Mouse (Mus musculus) hindbrain, postnatal 0 days (tissue): ENCODE measurements around the gene Tmem212. TPM values are rescaled to one million over a fixed set of nuclear protein-coding genes. Genes with fewer than 3 reads are reported as not detected.

Experiments used
- ATAC-seq: fragments of 200-750 bp; cut with Nextera tagmentation; 2 replicates; pipeline ENCODE4 v1.8.0; 2017; ENCODE audit warnings: mild to moderate bottlenecking, moderate TSS enrichment, moderate library complexity
- DNase-seq: peaks from one replicate; pipeline ENCODE4 v3.0.0-alpha.2; 2015; ENCODE audit warnings: low spot score
- H3K27ac ChIP-seq: fragments of 300-500 bp; sonication (generic); 2 replicates; pipeline ENCODE4 v1.5.1; 2014; ENCODE audit warnings: mild to moderate bottlenecking
- H3K27me3 ChIP-seq: fragments of 300-500 bp; sonication (generic); 2 replicates; pipeline ENCODE4 v1.6.1; 2014; ENCODE audit warnings: low read length, mixed read lengths; ENCODE audit not compliant: insufficient read depth
- H3K36me3 ChIP-seq: fragments of 300-500 bp; sonication (generic); 2 replicates; pipeline ENCODE4 v1.6.1; 2014; ENCODE audit warnings: low read length, mixed read lengths; ENCODE audit not compliant: insufficient read depth
- H3K4me1 ChIP-seq: fragments of 300-500 bp; sonication (generic); 2 replicates; pipeline ENCODE4 v1.6.1; 2014; ENCODE audit warnings: antibody characterized with exemption, low read length, mixed read lengths; ENCODE audit not compliant: insufficient read depth
- H3K4me2 ChIP-seq: fragments of 300-500 bp; sonication (generic); 2 replicates; pipeline ENCODE4 v1.6.1; 2014; ENCODE audit warnings: low read depth, mild to moderate bottlenecking, low read length, moderate library complexity, mixed read lengths
- H3K4me3 ChIP-seq: fragments of 300-500 bp; sonication (generic); 2 replicates; pipeline ENCODE4 v1.5.1; 2014; ENCODE audit warnings: low read length
- H3K9ac ChIP-seq: fragments of 300-500 bp; sonication (generic); replicated peaks from 2 replicates; pipeline ENCODE4 v1.6.1; 2014; ENCODE audit warnings: mild to moderate bottlenecking, low read length, moderate library complexity, mixed read lengths
- H3K9me3 ChIP-seq: fragments of 300-500 bp; sonication (generic); 2 replicates; pipeline ENCODE4 v1.6.1; 2016; ENCODE audit warnings: low read length, mixed read lengths
- CTCF ChIP-seq: IDR thresholded peaks from 2 replicates; pipeline ENCODE4 v1.5.1; 2016; ENCODE audit warnings: antibody characterized with exemption, control low read depth, low read depth
- WGBS: fragments of 180-500 bp; shearing (Covaris S2); extraction: QIAGEN DNeasy Blood & Tissue Kit; methylation state at CpG from one replicate; pipeline ENCODE4 v1.1.7; 2014; 5-methylcytosine and 5-hydroxymethylcytosine counted together
- polyA plus RNA-seq: library from polyadenylated mRNA; unstranded; fragments of >200 nt; fragmentation: Nextera tagmentation; extraction: Ambion mirVana; gene quantifications from 2 replicates; pipeline ENCODE4 v1.2.1, GENCODE M21; 2015
- total RNA-seq: library from RNA; depleted of rRNA; stranded (reverse); fragments of >200 nt; gene quantifications from 2 replicates; pipeline ENCODE4 v1.2.3, GENCODE M21; 2014

The Tmem212 gene
- total and polyA plus RNA-seq, 2 experiments from 2014 or later = 1.6 to 7.2 TPM

DNA sequence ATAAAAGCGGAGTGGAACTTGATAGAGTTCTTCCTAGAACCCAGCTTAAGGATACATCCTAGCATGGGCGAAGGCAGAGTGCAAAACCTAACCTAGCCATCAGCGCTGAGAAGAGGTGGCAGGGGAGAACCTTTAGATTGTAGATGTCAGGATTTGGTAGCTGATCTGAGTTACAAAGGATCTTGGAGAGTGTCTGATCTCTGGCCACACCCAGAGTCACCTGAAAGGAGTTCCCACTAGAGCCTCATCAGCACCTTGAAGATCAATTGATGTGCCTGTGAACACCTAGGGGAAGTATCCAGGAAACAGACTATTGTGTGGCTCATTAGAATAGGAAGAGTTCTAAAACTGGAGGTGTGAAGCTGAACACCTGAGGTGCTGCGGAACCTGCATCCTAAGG, 23.7 kb downstream of the Tmem212 start:
- Histone ChIP-seq H3K4me3 (no peak overlapping the region), H3K4me2 (no peak overlapping the region), H3K36me3 (no peaks in the 10 kb centered on the region), H3K9me3 (no peaks in the 10 kb centered on the region), H3K27me3 (no peaks in the 10 kb centered on the region), H3K4me1 (0 out of 2 replicates have a peak, but pooled peaks cover 3% of the 10 kb centered on the region), H3K9ac (no peak overlapping the region), H3K27ac (no peak overlapping the region)
- ATAC-seq = no peak
- DNase-seq = no peak
- no peak for TF ChIP-seq CTCF
- WGBS = 87% methylated on average over 4 of the region's 4 CpGs

DNA sequence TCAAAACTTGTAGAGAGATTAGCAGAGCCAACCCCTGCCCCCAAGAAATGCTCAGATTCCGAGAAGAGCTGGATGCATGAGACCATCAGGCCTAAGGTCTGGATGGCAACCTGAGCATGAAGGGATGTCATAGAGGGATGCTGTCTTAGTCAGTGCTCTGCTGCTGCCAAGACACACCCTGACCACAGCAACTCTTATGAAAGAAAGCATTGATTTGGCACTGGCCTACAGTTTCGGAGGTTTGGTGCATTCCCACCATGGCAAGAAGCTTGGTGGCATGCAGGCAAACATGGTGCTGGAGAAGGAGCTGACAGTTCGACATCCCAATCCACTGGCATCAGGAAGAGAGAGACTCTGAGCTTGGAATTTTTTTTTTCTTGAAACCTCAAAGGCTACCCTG, 24.3 kb downstream of the Tmem212 start:
- no peaks in the 10 kb centered on the region for H3K9me3 ChIP-seq
- no peak for DNase-seq
- no peak for TF ChIP-seq CTCF
- WGBS = 89% methylated on average over 3 of the region's 3 CpGs
- H3K36me3 ChIP-seq = no peaks in the 10 kb centered on the region
- H3K27me3 ChIP-seq = no peaks in the 10 kb centered on the region
- H3K4me3 ChIP-seq = no peak overlapping the region
- no peak for ATAC-seq
- H3K9ac ChIP-seq = no peak overlapping the region
- H3K4me1 ChIP-seq = 0 out of 2 replicates have a peak, but pooled peaks cover 3% of the 10 kb centered on the region
- no peak overlapping the region for H3K4me2 ChIP-seq
- H3K27ac ChIP-seq = no peak overlapping the region

- 89% methylated on average over 4 of the region's 4 CpGs for WGBS
- no peaks in the 10 kb centered on the region for H3K27me3 ChIP-seq
- H3K4me3 ChIP-seq = no peak overlapping the region
- no peak overlapping the region for H3K27ac ChIP-seq
- H3K36me3 ChIP-seq = no peaks in the 10 kb centered on the region
- ATAC-seq (no peak), DNase-seq (no peak)
- no peak overlapping the region for H3K4me2 ChIP-seq
- TF ChIP-seq CTCF = no peak
- no peaks in the 10 kb centered on the region for H3K9me3 ChIP-seq
- no peak overlapping the region for H3K9ac ChIP-seq
- H3K4me1 ChIP-seq = 0 out of 2 replicates have a peak, but pooled peaks cover 3% of the 10 kb centered on the region
Observed at GRCm38 (mm10) chr3:27871371-27871770, 24.8 kb downstream of the Tmem212 start.

DNA sequence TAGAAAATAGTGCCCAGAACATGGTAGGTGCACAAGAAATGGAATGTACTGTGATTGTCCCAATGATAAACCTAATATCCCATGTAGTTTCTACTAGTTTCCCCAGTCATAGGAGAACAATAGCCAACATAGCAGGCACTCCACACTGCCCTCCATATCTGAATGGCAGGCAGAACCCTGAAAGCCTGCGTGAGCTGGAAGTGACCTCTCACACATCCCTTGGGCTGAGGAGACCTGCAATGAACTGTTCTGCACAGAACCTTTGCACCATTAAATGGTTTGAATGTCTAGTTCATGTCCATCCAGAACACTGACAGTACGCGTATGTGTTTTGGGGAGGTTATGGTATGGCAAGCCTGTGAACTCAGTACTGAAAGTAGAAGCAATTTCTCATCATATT, 27.5 kb downstream of the Tmem212 start:
- DNase-seq = no peak
- no peak overlapping the region for H3K4me2 ChIP-seq
- no peak overlapping the region for H3K4me3 ChIP-seq
- no peak for TF ChIP-seq CTCF
- H3K9ac ChIP-seq = no peak overlapping the region
- H3K36me3 ChIP-seq = no peaks in the 10 kb centered on the region
- ATAC-seq = no peak
- no peaks in the 10 kb centered on the region for H3K9me3 ChIP-seq
- H3K27me3 ChIP-seq = no peaks in the 10 kb centered on the region
- H3K27ac ChIP-seq = no peak overlapping the region
- WGBS = 99% methylated on average over 3 of the region's 3 CpGs
- 0 out of 2 replicates have a peak, but pooled peaks cover 3% of the 10 kb centered on the region for H3K4me1 ChIP-seq

DNA sequence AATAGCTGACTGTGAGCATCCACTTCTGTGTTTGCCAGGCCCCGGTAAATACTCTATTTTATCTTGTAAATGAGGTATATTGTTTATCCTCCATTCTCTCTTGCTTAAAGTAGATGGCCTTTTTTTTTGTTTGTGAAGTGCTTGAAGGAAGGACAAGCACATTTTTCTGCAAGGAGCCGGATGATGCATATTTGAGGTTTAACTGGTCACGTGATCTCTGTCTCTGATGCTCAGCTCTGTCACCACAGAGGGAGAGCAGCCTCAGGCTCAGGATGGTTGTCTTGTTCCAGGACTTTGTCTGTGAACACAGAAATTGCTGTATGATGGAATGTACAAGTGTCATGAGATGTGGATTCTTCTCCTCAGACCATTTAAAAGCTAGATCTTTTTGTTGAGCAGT, 28.4 kb downstream of the Tmem212 start:
- 56% methylated on average over 3 of the region's 3 CpGs for WGBS
- ATAC-seq (no peak), DNase-seq (no peak)
- Histone ChIP-seq H3K4me2 (no peak overlapping the region), H3K27me3 (no peaks in the 10 kb centered on the region), H3K4me1 (0 out of 2 replicates have a peak, but pooled peaks cover under 1% of the 10 kb centered on the region), H3K4me3 (no peak overlapping the region), H3K9me3 (no peaks in the 10 kb centered on the region), H3K36me3 (no peaks in the 10 kb centered on the region), H3K27ac (no peak overlapping the region), H3K9ac (no peak overlapping the region)
- TF ChIP-seq CTCF = no peak

DNA sequence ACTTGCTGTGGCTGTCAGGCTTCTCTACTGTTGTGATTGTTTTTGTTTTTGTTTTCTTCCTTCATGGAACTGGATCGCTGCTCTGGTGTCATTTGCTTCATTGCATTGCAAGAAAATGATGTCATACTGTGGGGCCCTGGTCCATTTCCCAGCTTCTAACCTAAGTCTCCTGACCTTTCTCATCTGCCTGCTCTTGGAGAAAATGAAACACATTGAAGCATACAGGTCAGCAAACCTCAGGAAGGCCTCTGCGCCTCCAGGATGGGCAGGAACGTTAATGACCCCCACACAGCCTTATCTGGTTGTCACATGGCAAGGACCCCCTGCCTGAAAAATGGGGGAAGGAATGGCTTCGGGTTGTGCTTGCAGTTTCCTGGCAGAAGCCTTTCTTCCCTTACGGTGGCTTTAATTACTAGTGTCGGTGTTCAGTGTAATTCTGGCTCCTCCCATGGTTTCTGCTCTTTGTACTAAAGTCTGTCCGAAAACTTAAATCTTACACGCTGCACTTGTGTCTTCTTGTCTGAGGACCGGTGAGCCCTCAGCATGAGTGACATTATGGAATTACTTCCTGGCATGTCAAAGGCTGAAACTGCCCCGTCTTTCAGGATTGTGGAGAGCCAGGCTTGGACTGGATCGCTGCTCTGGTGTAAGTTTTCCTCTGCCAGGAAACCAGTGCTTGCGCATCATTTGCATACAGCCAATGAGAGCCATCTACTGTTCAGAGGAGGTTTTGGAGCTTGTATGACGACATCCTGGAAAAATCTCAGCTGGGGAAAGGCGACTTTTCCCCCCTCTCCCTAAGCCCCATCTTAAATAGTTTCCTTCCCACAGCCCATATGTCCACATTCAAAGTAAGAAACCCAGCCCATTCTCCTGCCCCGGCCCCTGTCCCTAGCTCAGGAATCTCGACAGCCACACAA, 33.1 kb downstream of the Tmem212 start:
- TF ChIP-seq CTCF = peak; percentile 59
- peaks cover 8% of the 10 kb centered on the region; the same call in 1 of the 2 replicates for H3K4me1 ChIP-seq
- peak overlapping the region; percentile 61 for H3K4me2 ChIP-seq
- no peaks in the 10 kb centered on the region for H3K27me3 ChIP-seq
- peak; percentile 93 for ATAC-seq
- H3K36me3 ChIP-seq = no peaks in the 10 kb centered on the region
- peak overlapping the region; percentile 75 for H3K27ac ChIP-seq
- H3K4me3 ChIP-seq = peak overlapping the region; percentile 32
- peak overlapping the region; percentile 41 for H3K9ac ChIP-seq
- H3K9me3 ChIP-seq = no peaks in the 10 kb centered on the region
- peak; percentile 89 for DNase-seq
- 8% methylated on average over 16 of the region's 16 CpGs for WGBS

DNA sequence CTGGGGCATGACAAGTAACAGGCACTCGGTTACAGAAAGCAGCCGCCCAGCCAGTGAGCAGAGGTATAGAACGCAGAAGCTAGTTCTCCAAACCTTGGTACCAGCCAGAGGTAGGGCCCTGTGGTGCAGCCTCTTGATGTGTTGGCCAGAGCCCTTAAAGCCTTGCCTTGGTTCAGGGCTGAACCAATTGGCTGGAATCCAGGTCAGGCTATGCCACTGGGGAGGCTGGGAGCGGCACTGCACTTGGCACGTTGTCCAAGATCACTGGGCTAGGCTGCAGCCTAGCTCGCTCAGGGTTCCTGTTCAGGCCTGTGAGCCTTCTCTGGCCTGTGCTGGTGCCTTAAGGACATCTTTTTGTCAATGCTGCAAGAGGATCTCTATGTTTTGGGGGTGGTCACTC, 34.6 kb downstream of the Tmem212 start:
- WGBS = 42% methylated on average over 6 of the region's 6 CpGs

More for the DNA sequence above, 34.6 kb downstream of the Tmem212 start:
- Histone ChIP-seq H3K4me2 (no peak overlapping the region), H3K4me3 (no peak overlapping the region), H3K36me3 (no peaks in the 10 kb centered on the region), H3K27ac (no peak overlapping the region), H3K4me1 (peaks cover 8% of the 10 kb centered on the region; the same call in 1 of the 2 replicates), H3K9ac (no peak overlapping the region), H3K9me3 (no peaks in the 10 kb centered on the region), H3K27me3 (no peaks in the 10 kb centered on the region)
- DNase-seq (peak; percentile 76), ATAC-seq (peak; percentile 41; the same call in 1 of the 2 replicates)
- no peak for TF ChIP-seq CTCF
